Mouse (Mus musculus): ENCODE data around the gene Ptms. TPM values are rescaled to one million over a fixed set of nuclear protein-coding genes. Genes with fewer than 3 reads are reported as not detected.
A peak's percentile ranks its signal among the peaks of the same experiment; 100 is the strongest.
"Not testable (repeated sequence)": the region's sequence is repeated elsewhere in the genome, so short reads cannot be mapped to it uniquely, and the experiment has no call there.

The Ptms gene
- polyA plus RNA-seq, 1 experiment from 2014 or later, result 533 TPM

DNA sequence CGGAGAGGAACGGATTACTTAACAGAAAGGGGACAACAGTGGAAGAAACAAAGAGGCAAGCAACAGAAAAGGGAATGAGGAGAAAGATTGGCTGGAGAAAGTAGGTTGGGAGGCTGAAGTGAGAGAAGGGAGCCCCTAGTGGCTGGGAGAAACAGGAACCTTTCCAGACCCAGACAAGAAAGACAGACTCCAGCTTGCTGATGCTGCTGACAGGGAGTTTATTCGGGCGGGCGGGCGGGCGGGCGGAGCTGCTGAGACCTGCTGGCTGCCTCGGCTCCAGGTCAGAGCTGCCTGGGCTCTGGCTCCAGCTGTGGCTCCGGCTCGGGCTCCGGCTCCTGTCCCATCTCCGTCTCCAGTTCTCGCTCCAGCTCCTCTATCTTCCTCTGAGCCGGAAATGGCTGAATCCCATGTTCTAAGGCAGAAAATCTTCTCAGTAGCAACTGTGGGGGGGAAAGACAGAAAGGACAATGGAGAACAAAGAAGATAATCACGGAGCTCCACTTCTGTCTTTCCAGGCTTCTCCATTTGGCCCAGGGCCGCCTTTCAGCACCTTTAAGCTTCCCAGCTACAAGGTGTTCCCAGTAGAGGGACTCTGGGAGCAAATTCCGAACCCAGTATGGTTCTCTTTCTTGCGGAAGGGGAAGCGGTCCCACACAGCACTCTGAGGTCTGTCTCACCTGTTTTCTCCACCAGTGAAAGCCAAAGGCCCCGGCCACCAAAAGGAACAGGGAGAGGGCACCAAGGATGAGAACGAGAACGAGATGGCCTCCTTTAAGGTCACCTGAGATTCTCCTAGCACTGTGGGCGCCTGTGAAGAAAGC is 15.5 kb downstream of the Ptms start:
- TF ChIP-seq CTCF (IDR thresholded peaks at IDR 0.05), result peak; percentile 78
- no peak for TF ChIP-seq EP300 (IDR thresholded peaks at IDR 0.05)
- Histone ChIP-seq H3K36me3 (ENCODE audit: insufficient read depth, low read length) (no peaks in the 10 kb centered on the region), H3K9me3 (ENCODE audit: low read length) (no peaks in the 10 kb centered on the region), H3K4me3 (ENCODE audit: low read depth, low read length) (peak overlapping the region; percentile 53), H3K4me2 (replicated peaks; ENCODE audit: low read depth, low read length) (peak overlapping the region; percentile 75), H3K27me3 (replicated peaks; ENCODE audit: insufficient read depth, low read length) (no peaks in the 10 kb centered on the region), H3K27ac (ENCODE audit: low read length) (peak overlapping the region; percentile 93), H3K4me1 (ENCODE audit: insufficient read depth, low read depth, low read length) (no peaks in the 10 kb centered on the region), H3K9ac (replicated peaks; ENCODE audit: low read depth) (peak overlapping the region; percentile 50)
- ATAC-seq, result peak; percentile 89
- 10% methylated on average over 23 of the region's 24 CpGs for WGBS
- DNase-seq (ENCODE audit: low spot score), result peak; percentile 97

DNA sequence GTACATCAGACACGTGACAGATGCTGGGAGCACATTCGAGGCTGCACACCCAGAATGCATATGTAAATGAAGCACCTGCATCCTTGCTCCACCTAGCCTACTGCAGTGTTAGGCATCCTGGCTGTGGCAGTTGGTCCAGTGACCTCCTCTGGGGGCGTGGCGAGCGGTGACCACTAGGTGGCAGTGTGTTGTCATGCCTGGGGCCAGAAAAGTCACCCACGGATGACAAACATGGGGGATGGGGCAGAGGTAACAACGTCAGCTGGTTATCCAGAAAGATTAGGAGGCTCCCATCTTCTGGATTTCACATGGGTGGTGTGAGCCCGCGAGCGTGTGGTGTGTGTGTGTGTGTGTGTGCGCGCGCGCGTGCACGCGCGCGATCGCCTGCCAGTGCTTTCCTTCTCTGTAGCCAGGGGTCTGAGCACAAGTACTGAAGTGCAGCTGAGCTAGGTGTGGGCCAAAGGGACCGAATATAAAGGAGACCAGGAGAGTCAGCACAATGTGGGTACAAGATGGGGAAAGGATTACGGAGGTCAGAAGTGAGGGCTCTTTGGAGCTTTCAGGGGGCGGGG is 16.2 kb downstream of the Ptms start:
- H3K4me3 ChIP-seq (ENCODE audit: low read depth, low read length), result peak overlapping the region; percentile 53
- H3K27me3 ChIP-seq (replicated peaks; ENCODE audit: insufficient read depth, low read length), result no peaks in the 10 kb centered on the region
- no peaks in the 10 kb centered on the region for H3K36me3 ChIP-seq (ENCODE audit: insufficient read depth, low read length)
- ATAC-seq (peak; percentile 92), DNase-seq (ENCODE audit: low spot score) (peak; percentile 96)
- no peaks in the 10 kb centered on the region for H3K4me1 ChIP-seq (ENCODE audit: insufficient read depth, low read depth, low read length)
- H3K4me2 ChIP-seq (replicated peaks; ENCODE audit: low read depth, low read length), result peak overlapping the region; percentile 75
- H3K9me3 ChIP-seq (ENCODE audit: low read length), result no peaks in the 10 kb centered on the region
- WGBS, result under 1% methylated on average over 23 of the region's 23 CpGs
- peak overlapping the region; percentile 50 for H3K9ac ChIP-seq (replicated peaks; ENCODE audit: low read depth)
- TF ChIP-seq CTCF (IDR thresholded peaks at IDR 0.05) (peak; percentile 100), EP300 (IDR thresholded peaks at IDR 0.05) (no peak)
- H3K27ac ChIP-seq (ENCODE audit: low read length), result peak overlapping the region; percentile 93

DNA sequence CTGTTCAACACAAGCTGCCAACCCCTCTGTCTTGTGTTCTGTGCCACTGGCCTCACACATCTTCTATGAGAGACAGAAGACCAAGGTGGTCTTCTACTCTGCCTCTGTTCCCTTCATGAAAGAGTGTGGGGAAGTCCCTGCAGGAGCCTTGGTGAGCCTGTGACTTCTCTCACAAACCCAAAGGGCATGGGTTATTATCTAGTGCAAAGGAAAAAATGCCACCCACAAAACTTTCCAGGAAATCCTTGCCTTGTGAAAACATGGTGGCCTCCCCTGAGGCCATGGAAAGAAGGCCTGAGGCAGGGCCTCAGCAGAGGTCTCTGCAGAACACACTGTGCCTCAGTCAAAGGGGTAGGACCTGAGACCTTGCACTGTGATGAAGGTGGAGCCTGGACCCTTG is 18.1 kb downstream of the Ptms start:
- H3K9me3 ChIP-seq (ENCODE audit: low read length), result no peaks in the 10 kb centered on the region
- no peak overlapping the region for H3K4me3 ChIP-seq (ENCODE audit: low read depth, low read length)
- TF ChIP-seq EP300 (IDR thresholded peaks at IDR 0.05) (no peak), CTCF (IDR thresholded peaks at IDR 0.05) (no peak)
- H3K4me2 ChIP-seq (replicated peaks; ENCODE audit: low read depth, low read length), result no peak overlapping the region
- H3K27ac ChIP-seq (ENCODE audit: low read length), result no peak overlapping the region
- H3K4me1 ChIP-seq (ENCODE audit: insufficient read depth, low read depth, low read length), result no peaks in the 10 kb centered on the region
- no peaks in the 10 kb centered on the region for H3K36me3 ChIP-seq (ENCODE audit: insufficient read depth, low read length)
- H3K9ac ChIP-seq (replicated peaks; ENCODE audit: low read depth), result no peak overlapping the region
- H3K27me3 ChIP-seq (replicated peaks; ENCODE audit: insufficient read depth, low read length), result no peaks in the 10 kb centered on the region
- ATAC-seq (no peak), DNase-seq (ENCODE audit: low spot score) (no peak)

DNA sequence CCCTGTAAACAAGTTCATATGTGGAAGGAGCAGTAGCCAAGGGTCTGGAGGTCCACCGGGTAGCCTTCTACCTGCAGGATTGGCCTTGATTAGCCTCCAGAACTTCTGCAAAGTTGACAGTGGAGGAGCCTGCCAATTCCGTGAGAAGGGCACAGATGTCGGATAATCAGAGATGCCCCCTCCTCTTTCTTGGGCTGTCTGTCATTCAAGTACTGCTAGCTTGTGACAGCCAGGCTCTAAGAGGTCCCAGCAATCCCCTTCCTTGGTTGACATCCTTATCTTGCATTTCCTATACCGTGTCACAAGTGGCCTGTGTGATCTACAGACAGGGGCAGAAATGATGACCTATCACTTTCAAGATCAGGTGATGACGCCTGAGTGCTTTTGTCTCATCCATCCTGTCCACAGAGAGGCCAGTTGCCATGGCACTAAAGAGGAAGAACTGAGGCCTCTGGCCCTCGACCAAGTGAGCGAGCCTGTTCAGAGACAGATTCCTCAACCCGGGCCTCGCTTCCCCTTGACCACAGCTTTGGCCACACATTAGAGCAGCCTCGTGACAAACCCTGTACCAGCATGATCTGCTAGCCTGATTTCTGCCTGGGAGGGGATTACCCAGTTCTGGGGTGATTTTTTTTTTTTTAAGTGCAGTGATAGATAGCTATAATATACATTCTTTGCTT is 19.0 kb downstream of the Ptms start:
- Histone ChIP-seq H3K4me1 (ENCODE audit: insufficient read depth, low read depth, low read length) (no peaks in the 10 kb centered on the region), H3K4me3 (ENCODE audit: low read depth, low read length) (no peak overlapping the region), H3K9me3 (ENCODE audit: low read length) (no peaks in the 10 kb centered on the region), H3K27ac (ENCODE audit: low read length) (no peak overlapping the region), H3K9ac (replicated peaks; ENCODE audit: low read depth) (no peak overlapping the region), H3K27me3 (replicated peaks; ENCODE audit: insufficient read depth, low read length) (no peaks in the 10 kb centered on the region), H3K36me3 (ENCODE audit: insufficient read depth, low read length) (no peaks in the 10 kb centered on the region), H3K4me2 (replicated peaks; ENCODE audit: low read depth, low read length) (no peak overlapping the region)
- TF ChIP-seq EP300 (IDR thresholded peaks at IDR 0.05) (no peak), CTCF (IDR thresholded peaks at IDR 0.05) (no peak)
- WGBS, result 34% methylated on average over 10 of the region's 10 CpGs
- ATAC-seq (no peak), DNase-seq (ENCODE audit: low spot score) (no peak)

DNA sequence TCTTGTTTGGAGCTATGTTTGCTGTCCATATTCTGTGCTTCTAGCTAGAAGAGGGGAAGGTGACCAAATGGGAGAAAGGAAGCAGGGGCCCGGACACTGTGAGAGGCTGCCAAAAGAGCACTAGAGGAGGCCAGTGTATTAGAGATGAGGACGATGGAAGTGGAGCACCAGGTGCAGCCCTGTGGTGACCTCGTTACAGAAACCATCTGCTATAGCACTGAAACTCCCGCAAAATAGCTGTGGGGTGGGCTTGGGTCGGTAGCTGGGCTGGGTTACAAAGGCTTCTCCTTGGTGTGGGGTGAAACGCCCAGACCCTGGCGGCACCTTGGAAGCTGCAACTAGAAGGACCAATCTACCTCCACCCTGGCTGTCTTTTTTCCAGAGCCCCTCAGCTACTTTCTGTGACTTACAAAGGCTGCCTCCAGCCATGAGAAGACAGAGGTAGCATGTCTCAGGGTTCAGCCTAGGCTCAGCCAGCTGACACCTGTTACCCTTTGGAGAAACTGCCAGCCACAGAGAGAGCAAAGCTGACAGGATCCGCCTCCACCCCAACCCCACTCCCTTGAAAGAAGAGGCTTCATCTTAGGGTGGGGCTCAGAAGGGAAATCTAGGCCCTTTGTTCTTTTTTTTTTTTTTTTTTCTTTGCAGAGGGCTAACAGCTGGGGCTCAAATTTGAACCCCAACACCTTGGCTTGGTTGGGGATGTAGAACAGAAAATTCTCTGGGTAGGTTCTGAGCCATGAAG is 19.7 kb downstream of the Ptms start:
- ATAC-seq (no peak), DNase-seq (ENCODE audit: low spot score) (no peak)
- WGBS, result 57% methylated on average over 8 of the region's 8 CpGs
- TF ChIP-seq EP300 (IDR thresholded peaks at IDR 0.05) (no peak), CTCF (IDR thresholded peaks at IDR 0.05) (no peak)
- Histone ChIP-seq H3K4me2 (replicated peaks; ENCODE audit: low read depth, low read length) (no peak overlapping the region), H3K9me3 (ENCODE audit: low read length) (no peaks in the 10 kb centered on the region), H3K4me3 (ENCODE audit: low read depth, low read length) (no peak overlapping the region), H3K36me3 (ENCODE audit: insufficient read depth, low read length) (no peaks in the 10 kb centered on the region), H3K27ac (ENCODE audit: low read length) (no peak overlapping the region), H3K4me1 (ENCODE audit: insufficient read depth, low read depth, low read length) (no peaks in the 10 kb centered on the region), H3K27me3 (replicated peaks; ENCODE audit: insufficient read depth, low read length) (no peaks in the 10 kb centered on the region), H3K9ac (replicated peaks; ENCODE audit: low read depth) (no peak overlapping the region)

DNA sequence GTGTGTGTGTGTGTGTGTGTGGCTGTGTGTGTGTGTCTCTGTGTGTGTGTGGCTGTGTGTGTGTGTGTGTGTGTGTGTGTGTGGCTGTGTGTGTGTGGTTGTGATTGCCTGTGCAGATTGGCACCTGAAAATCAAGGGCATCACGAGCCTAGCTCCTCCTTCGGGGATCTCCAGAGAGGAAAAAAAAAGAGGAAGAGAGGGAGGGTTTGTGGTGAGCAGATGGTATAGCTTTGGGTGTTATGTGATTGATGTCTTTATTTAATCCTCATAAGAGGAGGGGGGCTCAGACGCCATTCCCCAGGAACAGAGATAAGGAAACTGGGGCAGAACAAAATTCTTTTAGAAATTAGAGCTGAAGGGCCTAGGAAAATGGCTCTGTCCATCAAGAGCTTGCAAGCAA is 21.5 kb downstream of the Ptms start:
- 15% methylated on average over 3 of the region's 3 CpGs for WGBS
- TF ChIP-seq EP300 (IDR thresholded peaks at IDR 0.05), result no peak
- no peak for TF ChIP-seq CTCF (IDR thresholded peaks at IDR 0.05)
- Histone ChIP-seq H3K27ac (ENCODE audit: low read length) (no peak overlapping the region), H3K27me3 (replicated peaks; ENCODE audit: insufficient read depth, low read length) (no peaks in the 10 kb centered on the region), H3K4me3 (ENCODE audit: low read depth, low read length) (no peak overlapping the region), H3K4me1 (ENCODE audit: insufficient read depth, low read depth, low read length) (no peaks in the 10 kb centered on the region), H3K9me3 (ENCODE audit: low read length) (no peaks in the 10 kb centered on the region), H3K4me2 (replicated peaks; ENCODE audit: low read depth, low read length) (no peak overlapping the region), H3K9ac (replicated peaks; ENCODE audit: low read depth) (no peak overlapping the region), H3K36me3 (ENCODE audit: insufficient read depth, low read length) (no peaks in the 10 kb centered on the region)
- no peak for DNase-seq (ENCODE audit: low spot score)
- ATAC-seq, result no peak

DNA sequence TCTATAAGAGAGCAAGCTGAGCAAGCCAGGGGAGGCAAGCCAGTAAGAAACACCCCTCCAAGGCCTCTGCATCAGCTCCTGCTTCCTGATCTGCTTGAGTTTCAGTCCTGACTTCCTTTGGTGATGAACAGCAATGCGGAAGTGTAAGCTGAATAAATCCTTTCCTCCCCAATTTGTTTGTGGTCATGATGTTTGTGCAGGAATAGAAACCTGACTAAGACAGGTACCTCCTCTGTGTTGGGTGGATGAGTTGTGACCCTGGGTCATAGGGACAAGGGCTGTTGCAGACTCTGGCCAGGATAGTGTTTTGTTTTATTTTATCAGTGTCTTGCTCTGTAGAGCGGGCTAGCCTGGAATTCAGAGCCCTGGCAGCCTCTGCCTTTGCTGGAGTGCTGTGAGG is 25.8 kb downstream of the Ptms start:
- 92% methylated on average over 2 of the region's 2 CpGs for WGBS
- H3K27ac ChIP-seq (ENCODE audit: low read length); H3K9ac ChIP-seq (replicated peaks; ENCODE audit: low read depth); H3K36me3 ChIP-seq (ENCODE audit: insufficient read depth, low read length); ATAC-seq; H3K4me3 ChIP-seq (ENCODE audit: low read depth, low read length); H3K4me2 ChIP-seq (replicated peaks; ENCODE audit: low read depth, low read length); H3K27me3 ChIP-seq (replicated peaks; ENCODE audit: insufficient read depth, low read length); DNase-seq (ENCODE audit: low spot score); H3K4me1 ChIP-seq (ENCODE audit: insufficient read depth, low read depth, low read length); H3K9me3 ChIP-seq (ENCODE audit: low read length): not testable (repeated sequence)

All from lung, postnatal 0 days (tissue).